Mouse (Mus musculus): ENCODE data around the gene Zfp329.
"Not testable (repeated sequence)": the region's sequence is repeated elsewhere in the genome, so short reads cannot be mapped to it uniquely, and the experiment has no call there.

Zfp329 gene

DNA sequence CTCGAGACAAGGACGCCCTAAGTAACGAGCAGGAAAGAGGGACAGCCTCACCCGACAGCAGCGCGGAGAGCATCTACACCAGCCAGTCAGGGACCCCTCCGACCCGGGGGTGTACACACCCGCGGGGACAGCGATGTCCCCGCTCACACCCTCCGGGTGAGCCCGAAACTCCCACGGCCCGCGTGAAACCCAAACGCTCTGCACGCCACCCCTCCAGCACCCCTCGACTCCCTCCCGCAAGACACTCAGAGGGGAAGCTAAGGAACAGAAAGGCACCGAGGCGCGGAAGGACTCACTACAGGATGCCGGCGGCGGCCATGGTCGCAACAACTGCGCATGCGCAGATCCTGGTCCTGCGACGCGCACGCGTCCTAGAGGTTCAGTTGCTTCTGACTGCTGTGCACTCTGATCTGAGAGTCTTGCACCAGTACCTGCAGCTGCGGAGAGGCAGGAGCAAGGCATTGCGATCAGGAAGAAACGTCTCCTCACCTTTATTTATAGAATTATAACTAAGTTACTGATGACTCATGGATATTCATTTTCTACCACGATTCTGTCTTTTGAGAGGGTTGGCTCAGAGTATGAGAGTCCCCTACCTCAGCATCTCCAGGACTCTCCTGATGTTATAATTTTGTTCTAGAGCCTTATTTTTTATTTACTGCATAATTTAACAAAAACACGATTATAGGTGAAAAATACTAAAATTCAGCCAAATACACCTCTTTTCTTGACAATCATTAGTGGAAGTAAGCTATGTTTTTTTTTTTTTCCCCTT lies at the start of gene Zfp329:
Zfp329 (minus strand) TSS at position 338 of the 775 bp plus-strand sequence.
- peak; percentile 92 for DNase-seq

DNA sequence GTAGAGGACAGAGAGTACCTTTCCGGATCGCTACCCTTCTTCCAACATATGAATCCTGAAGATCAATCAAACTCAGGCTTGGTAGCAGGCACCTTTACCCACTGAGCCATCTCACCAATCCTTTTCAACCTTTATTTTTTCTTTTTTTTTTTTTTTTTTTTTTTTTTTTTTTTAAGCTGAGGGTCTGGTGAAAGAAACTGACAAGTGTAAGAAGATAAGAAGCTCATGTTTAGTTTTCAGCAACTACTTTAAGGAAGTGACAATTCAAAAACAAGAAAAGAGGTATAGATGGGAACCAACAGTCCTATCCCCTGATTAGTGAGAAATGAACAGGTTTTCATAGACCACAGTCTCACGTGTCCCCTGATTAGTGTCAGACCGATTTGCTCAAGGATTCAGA lies 17.1 kb upstream of the Zfp329 start:
- DNase-seq, result no peak

DNA sequence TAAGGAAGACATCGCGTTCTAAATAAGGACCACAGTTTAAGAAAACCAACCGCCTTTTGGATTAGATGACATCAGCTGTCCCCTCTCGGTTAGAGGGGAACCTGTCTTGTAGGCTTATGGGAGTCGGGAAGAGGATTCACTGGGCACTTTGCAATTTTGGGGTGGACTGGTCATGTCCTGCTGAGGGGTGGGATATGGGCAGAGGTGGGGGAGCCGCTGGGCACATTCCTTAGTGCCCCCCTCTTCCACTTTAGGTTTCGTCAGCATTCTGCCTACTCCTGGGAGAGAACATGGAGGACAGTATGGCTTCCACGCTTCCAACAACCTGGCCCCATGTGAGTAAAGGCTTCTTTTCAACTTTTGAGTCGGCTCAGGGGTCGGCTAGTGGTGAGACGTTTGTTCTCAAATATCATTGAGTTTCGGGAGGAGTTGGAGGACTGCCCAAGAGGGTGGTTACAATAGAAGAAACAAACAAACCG lies 16.6 kb upstream of the Zfp329 start:
- DNase-seq, result peak in 1 of 2 experiments; percentile 34

DNA sequence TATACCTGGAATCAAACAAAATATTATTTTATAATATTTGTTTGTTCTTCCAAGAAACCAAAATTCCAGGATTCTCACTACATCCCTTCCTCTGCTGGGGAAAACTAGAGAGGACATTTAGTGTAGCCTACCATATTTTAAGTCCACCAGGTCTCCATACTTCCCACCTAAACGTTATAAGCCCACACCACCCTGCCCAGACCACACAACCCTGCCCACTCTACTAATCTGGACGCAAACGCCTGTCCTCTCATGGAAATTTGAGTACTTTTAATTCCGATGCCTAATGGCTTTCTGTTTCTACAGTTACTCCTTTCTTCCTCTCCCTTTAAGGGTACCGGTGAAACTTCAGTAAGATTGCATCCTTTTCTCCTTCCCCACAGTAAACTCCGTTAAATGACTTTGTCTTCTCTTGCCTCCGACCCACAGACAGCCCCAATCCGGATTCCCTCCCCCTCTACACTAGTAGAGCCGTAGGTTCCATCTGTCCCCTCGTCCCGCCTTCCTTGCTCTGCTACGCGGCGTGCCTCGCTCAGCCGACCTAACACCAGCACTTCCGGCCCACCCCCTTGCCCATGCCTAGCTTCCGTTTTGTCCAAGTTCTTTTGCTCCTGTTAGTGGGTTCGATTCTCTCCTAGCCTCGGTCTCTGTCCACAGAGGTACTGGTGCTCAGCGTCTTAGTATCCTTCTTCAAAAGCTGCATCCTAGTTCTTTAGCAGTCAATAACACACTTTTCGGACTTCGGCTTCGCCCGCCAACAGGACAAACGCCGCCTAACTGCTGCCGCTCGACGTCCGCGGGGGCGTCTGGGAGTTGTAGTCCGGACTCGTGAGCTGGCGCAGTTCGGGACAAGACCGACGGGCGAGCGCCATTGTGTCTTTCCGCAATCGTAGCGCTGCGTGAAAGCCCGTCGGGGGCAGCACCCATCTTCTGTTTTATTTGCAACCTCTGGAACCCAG lies 15.8 kb upstream of the Zfp329 start, which contains the start of gene Zfp110:
Zfp110 (plus strand) TSS at position 600 of the 959 bp plus-strand sequence.
- DNase-seq, result peak; percentile 93

DNA sequence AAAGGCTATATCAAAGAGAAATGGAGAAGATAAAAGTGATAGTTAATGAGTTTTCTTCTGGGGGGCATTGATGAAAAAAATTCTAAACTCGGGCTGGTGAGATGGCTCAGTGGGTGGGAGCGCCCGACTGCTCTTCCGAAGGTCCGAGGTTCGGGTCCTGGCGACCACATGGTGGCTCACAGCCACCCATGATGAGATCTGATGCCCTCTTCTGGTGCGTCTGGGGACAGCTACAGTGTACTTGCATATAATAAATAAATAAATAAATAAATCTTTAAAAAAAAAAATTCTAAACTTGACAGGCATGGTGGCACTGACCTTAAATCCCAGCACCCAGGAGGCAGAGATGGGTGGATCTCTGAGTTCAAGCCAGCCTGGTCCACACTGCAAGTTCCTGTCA lies 3.1 kb downstream of the Zfp329 start:
- no peak for DNase-seq

DNA sequence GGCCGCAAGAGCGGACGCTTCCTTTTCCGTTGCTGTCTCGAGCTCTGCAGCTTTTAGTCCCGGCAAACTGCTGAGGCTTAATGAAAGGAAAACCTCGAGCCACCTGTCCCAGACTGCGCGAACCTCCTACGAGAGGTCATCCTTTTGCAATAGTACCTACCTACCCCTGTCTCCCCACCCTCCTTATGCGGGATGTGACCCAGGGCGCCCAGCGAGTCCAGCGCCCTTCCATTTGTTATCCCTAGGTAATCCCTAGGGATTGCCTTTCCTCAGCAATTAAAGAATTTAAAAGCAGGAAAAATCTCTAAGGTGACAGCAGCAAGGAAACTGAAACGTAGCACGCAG lies 15.0 kb downstream of the Zfp329 start:
- no peak for DNase-seq

DNA sequence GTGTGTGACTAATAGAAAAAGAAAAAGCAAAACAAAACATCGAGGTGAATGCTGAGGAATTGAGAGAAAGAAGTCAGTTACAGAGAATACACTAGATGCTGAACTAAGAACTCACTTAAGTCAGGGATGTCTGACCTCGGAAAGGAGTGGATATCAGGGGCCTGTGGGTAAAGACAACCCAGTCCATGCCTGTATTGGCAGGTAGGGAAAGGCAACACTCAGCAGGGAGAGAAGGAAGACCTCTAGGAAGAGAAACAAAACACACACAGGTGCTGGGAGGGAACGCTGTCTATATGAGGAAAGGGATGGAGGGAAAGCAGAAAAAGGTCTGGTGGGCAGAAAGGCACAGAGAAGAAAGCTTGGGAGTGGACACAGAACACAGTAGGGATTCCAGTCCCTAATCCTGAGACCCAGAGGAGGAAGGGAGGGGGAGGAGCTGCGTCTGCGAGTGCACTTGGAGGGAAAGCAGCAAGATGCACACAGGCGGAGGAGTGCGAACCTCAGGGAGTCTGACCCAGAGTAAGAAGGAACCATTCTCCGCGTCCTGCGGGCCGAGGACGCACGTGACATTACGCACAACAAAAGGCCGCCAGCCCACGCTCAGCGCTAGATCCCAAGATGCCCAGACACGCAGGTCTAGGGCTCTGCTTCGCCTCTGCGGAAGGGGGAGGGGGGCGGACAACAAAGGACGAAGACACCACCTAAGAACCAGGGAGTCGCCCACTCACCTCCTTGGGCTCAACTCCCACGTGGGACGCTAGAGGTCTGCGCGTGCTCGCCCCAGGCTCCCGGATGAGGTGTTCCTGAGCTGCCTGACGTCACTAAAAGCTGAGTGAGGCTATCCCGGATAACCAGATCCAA lies 15.6 kb downstream of the Zfp329 start, which contains the start of gene Zscan18:
Zscan18 (minus strand) TSS at position 770 of the 861 bp plus-strand sequence.
- DNase-seq, result peak; percentile 70 to 80

DNA sequence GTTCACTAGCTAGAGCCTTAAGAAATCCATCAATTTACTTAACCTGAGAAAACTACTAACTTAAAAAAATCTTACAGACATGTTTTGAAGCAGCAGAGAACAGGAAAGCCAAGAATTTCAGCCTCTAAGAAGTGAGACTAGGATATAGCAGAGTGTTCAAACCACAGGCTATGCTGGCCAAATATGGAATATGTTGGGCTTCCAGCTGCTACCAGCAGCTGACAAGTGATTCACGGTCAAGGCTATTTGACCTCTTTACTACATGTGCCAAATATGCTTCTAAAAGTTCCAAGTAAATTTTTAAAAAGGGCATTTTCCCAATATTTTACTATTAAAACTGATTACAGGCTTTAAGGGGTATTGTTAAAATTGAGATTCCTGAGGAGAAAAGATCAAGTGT lies 19.1 kb downstream of the Zfp329 start:
- no peak for DNase-seq

DNA sequence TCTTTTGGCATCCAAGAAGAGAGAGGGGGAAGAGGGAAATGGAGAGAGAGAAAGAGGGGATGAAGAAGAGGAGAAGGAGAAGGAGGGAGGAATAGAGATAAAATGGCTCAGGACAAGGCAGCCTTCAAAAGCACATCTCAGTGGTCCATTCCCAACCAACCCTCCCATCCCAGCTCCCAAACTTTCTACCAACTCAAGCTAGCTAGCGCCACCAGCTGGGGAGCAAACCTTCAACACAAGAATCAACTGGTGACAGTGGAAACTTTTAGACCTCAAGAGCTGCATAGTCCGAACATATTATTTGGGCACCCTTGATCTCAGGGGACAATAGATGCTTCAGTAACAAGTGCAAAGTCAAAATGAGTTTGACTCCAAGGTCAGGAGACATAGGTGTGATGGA lies 20.7 kb downstream of the Zfp329 start:
- DNase-seq, result no peak

DNA sequence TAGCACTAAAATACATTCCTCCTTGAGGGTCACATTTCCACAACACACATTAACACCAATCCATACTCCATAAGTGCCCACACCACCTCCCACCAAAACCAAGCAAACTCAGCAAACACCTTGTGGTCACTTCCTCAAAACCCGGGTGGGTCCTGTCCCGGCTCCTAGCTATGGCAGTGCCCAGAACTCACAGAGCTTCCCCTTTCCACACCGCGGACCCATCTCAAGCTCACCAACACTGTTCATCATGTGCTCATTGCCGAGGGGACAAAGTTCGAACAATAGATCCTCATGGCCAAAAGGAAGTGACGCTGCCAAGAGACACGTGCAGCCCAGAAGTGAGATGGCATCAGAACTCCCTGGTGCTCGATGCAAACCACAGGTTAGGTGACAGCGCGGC lies 26.0 kb downstream of the Zfp329 start:
- DNase-seq, result not testable (repeated sequence)

DNA sequence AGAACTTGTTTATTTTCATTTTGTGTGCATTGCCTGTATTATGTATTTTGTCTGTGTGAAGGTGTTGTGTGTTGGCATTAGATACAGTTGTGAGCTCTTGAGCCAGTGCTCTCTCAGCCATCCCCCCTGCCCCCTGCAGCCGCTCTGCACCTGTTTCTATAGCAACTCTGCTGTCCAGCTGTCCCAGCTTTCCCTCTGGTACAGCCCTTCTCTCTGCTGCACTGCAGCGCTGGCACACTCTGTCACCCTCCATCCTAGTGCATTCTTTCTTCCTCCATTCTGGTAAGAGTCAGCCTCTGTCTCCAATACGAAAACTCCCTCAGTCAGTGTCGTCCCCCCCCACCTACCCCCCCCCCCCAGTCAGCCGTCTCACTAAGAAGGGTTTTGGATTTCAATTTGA lies 30.6 kb downstream of the Zfp329 start:
- DNase-seq, result no peak

DNA sequence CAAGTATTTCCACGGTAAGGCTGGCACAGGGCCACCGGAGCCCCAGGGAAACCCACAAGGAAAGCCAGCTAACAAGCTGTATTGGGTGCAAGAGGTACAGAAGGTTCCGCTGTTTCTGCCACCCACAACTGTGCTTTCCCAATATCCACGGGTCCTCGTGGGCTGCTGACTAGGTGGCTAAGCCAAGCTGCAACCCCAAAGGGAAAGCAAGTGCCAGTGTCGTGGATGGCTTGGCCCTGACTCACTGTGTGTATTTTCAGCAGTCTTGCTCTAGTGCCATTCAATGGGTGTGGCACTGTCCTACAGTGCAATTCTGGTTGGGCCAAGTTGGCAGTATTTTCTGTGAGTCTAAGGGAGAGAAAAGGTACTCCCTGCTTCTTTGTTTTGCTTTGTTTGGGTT lies 31.3 kb downstream of the Zfp329 start:
- no peak for DNase-seq

DNA sequence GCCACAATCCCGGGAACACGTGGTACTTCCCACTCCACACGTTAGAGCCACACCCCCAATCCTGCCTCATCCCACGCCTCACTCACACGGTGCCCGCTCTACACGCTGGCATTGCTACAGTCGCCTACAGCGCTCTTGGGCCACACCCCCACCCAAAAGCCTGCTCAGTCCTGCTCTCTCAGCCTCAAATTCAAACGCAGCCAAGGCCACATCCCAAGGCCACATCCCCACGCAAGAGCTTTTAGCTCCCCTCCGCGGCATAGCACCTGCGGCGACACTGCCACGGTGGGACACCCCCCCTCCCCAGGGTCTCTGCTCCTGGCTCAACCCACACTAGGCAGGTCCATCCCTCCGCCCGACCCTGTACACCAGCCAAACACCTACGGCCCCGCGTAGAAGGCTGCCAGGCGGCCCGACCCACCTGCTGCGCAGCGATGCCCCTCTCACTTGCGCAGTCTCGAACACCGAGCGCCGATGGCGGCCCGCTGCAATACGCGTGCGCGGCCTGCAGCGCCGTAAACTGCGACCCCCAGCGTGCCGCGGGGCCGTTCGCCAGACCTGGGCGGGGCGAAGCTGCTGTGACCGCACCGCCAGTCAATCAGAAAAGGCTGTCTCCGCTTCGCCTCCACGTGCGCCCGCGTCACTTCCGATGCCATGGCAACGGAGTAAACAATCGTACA lies 38.4 kb downstream of the Zfp329 start:
- peak; percentile 83 to 90 for DNase-seq

DNA sequence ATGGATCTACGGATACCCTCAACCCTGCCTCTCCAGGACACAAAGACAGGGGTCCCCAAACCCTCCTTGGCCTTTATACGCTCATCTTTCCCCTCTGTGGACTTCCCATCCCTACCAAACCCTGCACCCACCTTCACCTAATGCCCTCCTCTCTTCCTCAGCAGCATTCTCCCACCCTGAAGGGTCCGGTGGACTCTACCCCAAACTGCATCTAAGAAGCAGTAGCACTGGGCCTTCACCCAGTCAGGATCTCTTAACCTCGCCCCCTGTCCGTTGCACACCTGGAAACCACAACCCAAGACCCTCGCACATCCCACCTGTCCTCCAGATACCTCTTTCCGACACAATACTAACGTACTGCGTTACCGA lies 38.9 kb downstream of the Zfp329 start:
- DNase-seq, result no peak

DNA sequence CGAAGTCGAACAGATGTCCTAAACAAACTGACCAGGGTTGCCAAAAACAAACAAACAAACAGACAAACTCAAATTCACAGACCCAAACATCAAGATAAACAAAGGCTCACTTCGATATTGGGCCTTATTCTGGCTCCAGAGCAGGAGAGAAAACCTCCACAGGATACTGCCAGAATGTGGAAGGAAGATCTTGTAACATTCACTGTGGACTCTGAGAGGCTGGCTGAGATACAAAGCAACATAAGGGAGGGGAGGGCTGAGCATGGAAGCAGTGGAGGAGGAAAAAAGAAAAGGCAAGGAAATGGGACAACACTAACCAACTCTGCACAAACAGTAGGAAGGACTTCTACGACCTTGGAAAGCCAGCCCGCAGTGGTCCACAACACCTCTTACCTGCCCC lies 39.5 kb downstream of the Zfp329 start:
- DNase-seq, result no peak

DNA sequence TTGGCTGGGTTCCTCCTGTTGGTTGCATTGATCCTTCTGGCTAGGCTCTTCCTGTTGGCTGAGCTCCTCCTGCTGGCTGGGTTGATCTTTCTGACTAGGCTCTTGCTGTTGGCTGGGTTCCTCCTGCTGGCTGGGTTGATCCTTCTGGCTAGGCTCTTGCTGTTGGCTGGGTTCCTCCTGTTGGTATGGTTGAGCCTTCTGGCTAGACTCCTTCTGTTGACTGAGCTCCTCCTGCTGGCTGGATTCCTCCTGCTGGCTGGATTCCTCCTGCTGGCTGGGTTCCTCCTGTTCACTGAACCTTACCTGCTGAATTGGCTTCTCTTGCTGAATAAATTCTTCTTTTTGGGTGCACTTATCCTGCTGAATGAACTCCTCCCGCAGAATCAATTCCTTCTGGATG lies 44.1 kb downstream of the Zfp329 start:
- no peak for DNase-seq

DNA sequence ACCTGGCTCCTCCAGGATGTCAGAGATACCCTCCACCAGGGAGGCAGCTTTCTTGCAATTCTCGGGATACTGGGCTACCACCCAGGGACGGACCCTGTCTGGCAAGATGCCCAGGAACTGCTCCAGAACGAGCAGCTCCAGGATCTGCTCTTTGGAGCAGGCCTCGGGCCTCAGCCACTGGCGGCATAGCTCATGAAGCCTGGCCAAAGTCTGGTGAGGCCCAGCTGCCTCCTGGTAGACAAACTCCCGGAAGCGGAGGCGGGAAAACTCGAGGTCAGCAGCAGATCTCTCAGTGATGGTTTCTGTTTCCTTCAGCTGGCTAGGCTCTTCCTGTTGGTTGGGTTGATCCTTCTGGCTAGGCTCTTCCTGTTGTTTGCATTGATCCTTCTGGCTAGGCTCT lies 44.5 kb downstream of the Zfp329 start:
- DNase-seq, result no peak
